Mouse (Mus musculus) frontal cortex, postnatal 25 days (tissue): ENCODE results near the gene Dock1.

ENCODE experiments used
- DNase-seq, 2 experiments: peaks; one replicate each; pipeline ENCODE4 v3.0.0; 2022; ENCODE audit warnings: low spot score in 2 of 2

Gene Dock1

GRCm38 (mm10) chr7:135053186-135053715 lies 382.8 kb downstream of the Dock1 start:
- DNase-seq: no peak

GRCm38 (mm10) chr7:135054664-135055063 lies 384.2 kb downstream of the Dock1 start:
- no peak for DNase-seq

- no peak for DNase-seq
Observed at GRCm38 (mm10) chr7:135059071-135059470, 388.6 kb downstream of the Dock1 start.

GRCm38 (mm10) chr7:135059562-135059961 lies 389.1 kb downstream of the Dock1 start:
- no peak for DNase-seq

- no peak for DNase-seq
Observed at GRCm38 (mm10) chr7:135063886-135064285, 393.4 kb downstream of the Dock1 start.

GRCm38 (mm10) chr7:135065301-135065700 lies 394.8 kb downstream of the Dock1 start:
- no peak for DNase-seq

GRCm38 (mm10) chr7:135068887-135069286 lies 398.4 kb downstream of the Dock1 start:
- DNase-seq: no peak

GRCm38 (mm10) chr7:135076904-135077303 lies 406.4 kb downstream of the Dock1 start:
- DNase-seq: no peak

- no peak for DNase-seq
Observed at GRCm38 (mm10) chr7:135077340-135077739, 406.9 kb downstream of the Dock1 start.

- DNase-seq: no peak
Observed at GRCm38 (mm10) chr7:135077806-135078205, 407.4 kb downstream of the Dock1 start.

- DNase-seq: no peak
Observed at GRCm38 (mm10) chr7:135083421-135083820, 413.0 kb downstream of the Dock1 start.

GRCm38 (mm10) chr7:135084069-135084468 lies 413.6 kb downstream of the Dock1 start:
- no peak for DNase-seq

GRCm38 (mm10) chr7:135086556-135086955 lies 416.1 kb downstream of the Dock1 start:
- DNase-seq: no peak

- DNase-seq: no peak
Observed at GRCm38 (mm10) chr7:135089626-135090025, 419.2 kb downstream of the Dock1 start.

- no peak for DNase-seq
Observed at GRCm38 (mm10) chr7:135093851-135094250, 423.4 kb downstream of the Dock1 start.

- no peak for DNase-seq
Observed at GRCm38 (mm10) chr7:135101921-135102320, 431.5 kb downstream of the Dock1 start.

- DNase-seq: no peak
Observed at GRCm38 (mm10) chr7:135106536-135106935, 436.1 kb downstream of the Dock1 start.

- no peak for DNase-seq
Observed at GRCm38 (mm10) chr7:135110307-135110706, 439.9 kb downstream of the Dock1 start.

- DNase-seq: no peak
Observed at GRCm38 (mm10) chr7:135125296-135126065, 455.0 kb downstream of the Dock1 start.

GRCm38 (mm10) chr7:135132461-135132860 lies 462.0 kb downstream of the Dock1 start:
- no peak for DNase-seq

- no peak for DNase-seq
Observed at GRCm38 (mm10) chr7:135134619-135135018, 464.2 kb downstream of the Dock1 start.

- no peak for DNase-seq
Observed at GRCm38 (mm10) chr7:135139153-135139612, 468.7 kb downstream of the Dock1 start.

- no peak for DNase-seq
Observed at GRCm38 (mm10) chr7:135144731-135145130, 474.3 kb downstream of the Dock1 start.
